Mouse (Mus musculus) stomach, embryonic 15.5 days (tissue): ENCODE measurements around the gene Slc25a23. TPM values are rescaled to one million over a fixed set of nuclear protein-coding genes. Genes with fewer than 3 reads are reported as not detected.

Source experiments
- ATAC-seq: fragments of 200-750 bp; cut with Nextera tagmentation; 2 replicates; pipeline ENCODE4 v1.8.0; 2017; ENCODE audit warnings: low read depth, moderate number of reproducible peaks, moderate TSS enrichment; ENCODE audit not compliant: insufficient read depth, low FRiP score
- H3K27ac ChIP-seq: fragments of 300-500 bp; sonication (generic); 2 replicates; pipeline ENCODE4 v1.5.1; 2015; ENCODE audit warnings: mild to moderate bottlenecking, inconsistent platforms
- H3K27me3 ChIP-seq: fragments of 300-500 bp; sonication (generic); replicated peaks from 2 replicates; pipeline ENCODE4 v1.6.1; 2015; ENCODE audit warnings: inconsistent platforms
- H3K36me3 ChIP-seq: fragments of 300-500 bp; sonication (generic); 2 replicates; pipeline ENCODE4 v1.6.1; 2015; ENCODE audit warnings: inconsistent platforms
- H3K4me1 ChIP-seq: fragments of 300-500 bp; sonication (generic); 2 replicates; pipeline ENCODE4 v1.6.1; 2015; ENCODE audit warnings: inconsistent platforms
- H3K4me2 ChIP-seq: fragments of 300-500 bp; sonication (generic); 2 replicates; pipeline ENCODE4 v1.6.1; 2015; ENCODE audit warnings: mild to moderate bottlenecking, inconsistent platforms
- H3K4me3 ChIP-seq: fragments of 300-500 bp; sonication (generic); replicated peaks from 2 replicates; pipeline ENCODE4 v1.5.1; 2015; ENCODE audit warnings: inconsistent platforms
- H3K9ac ChIP-seq: fragments of 300-500 bp; sonication (generic); 2 replicates; pipeline ENCODE4 v1.6.1; 2015; ENCODE audit warnings: inconsistent platforms
- H3K9me3 ChIP-seq: fragments of 300-500 bp; sonication (generic); 2 replicates; pipeline ENCODE4 v1.6.1; 2016; ENCODE audit warnings: inconsistent platforms
- WGBS: fragments of 180-500 bp; shearing (Covaris S2); methylation state at CpG from one replicate; pipeline ENCODE4 v1.1.7; 2015; 5-methylcytosine and 5-hydroxymethylcytosine counted together
- polyA plus RNA-seq: library from polyadenylated mRNA; unstranded; fragments of >200 nt; fragmentation: Nextera tagmentation; extraction: Ambion mirVana; gene quantifications from 2 replicates; pipeline ENCODE4 v1.2.1, GENCODE M21; 2015

Slc25a23 gene
- polyA plus RNA-seq, 1 experiment from 2014 or later: 8.7 TPM

DNA sequence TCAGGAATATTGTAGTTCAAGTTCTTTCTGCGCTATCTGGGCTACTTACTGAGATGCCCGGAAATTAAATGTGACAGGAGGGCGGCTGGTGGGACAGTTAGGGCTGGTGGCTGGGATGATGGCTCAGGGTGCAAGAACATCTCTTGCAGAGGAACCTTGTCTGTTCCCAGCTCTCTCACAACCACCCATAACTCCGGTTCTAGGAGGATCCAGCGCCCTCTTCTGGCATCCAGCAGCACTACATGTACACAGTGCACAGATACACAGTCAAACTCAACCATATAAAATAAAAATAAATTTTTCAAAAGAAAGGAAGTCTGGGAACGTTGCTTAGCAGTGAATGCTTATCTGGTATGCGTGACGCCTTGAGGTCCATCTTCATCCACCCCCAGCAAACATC lies 20.7 kb downstream of the Slc25a23 start:
- no peak overlapping the region for H3K9ac ChIP-seq
- WGBS: 39% methylated on average over 8 of the region's 8 CpGs
- H3K9me3 ChIP-seq: no peaks in the 10 kb centered on the region
- H3K27me3 ChIP-seq: no peaks in the 10 kb centered on the region
- H3K4me1 ChIP-seq: no peaks in the 10 kb centered on the region
- no peak for ATAC-seq
- no peak overlapping the region for H3K27ac ChIP-seq
- H3K4me3 ChIP-seq: no peak overlapping the region
- no peak overlapping the region for H3K4me2 ChIP-seq
- H3K36me3 ChIP-seq: no peaks in the 10 kb centered on the region

- no peak overlapping the region for H3K9ac ChIP-seq
- peak overlapping the region; percentile 91; the same call in 1 of the 2 replicates for H3K27ac ChIP-seq
- H3K27me3 ChIP-seq: no peaks in the 10 kb centered on the region
- no peak overlapping the region for H3K4me3 ChIP-seq
- no peak for ATAC-seq
- 85% methylated on average over 4 of the region's 4 CpGs for WGBS
- peaks cover 10% of the 10 kb centered on the region; the same call in 1 of the 2 replicates for H3K36me3 ChIP-seq
- peaks cover 17% of the 10 kb centered on the region for H3K4me1 ChIP-seq
- peak overlapping the region; percentile 67 for H3K4me2 ChIP-seq
- no peaks in the 10 kb centered on the region for H3K9me3 ChIP-seq
These were observed 26.8 kb downstream of the Slc25a23 start for GRCm38 (mm10) chr17:57032854-57033253.

DNA sequence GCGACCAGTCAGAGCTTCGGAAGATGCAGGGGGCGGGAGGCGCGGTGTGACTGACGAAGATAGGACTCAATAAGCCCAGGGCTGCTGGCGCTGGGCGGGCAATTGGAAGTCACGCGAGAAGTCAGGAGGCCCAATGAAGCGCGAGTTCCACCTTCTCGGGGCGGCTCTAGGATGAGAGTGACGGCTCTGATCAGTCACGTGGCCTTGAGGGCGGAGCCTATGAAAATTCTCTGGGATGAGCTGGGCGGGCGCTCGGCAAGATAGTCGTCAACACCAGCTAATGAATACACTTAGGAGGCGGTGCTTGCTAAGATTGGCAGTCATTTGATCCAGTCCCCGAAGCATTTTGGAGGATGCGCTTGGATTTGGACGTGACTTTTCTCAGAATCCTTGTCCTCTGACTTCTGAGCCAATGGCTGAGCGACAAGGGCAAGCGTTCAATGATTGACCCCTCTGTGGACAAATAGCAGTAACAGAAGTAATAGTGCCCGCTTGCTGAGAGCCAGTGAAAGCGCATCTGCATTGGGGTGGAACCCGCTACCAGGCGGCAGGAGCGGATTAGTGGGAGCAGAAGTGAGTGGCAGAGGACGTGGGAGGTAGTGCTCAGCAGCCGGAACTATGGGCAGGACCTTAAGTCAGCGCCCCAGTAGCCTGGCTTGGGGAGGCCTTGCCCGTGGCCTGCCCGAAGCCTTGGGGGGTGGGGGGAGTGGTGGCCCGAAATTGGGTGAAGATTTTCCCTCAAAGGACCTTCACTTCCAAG lies 27.8 kb downstream of the Slc25a23 start:
- no peaks in the 10 kb centered on the region for H3K9me3 ChIP-seq
- no peak overlapping the region for H3K9ac ChIP-seq
- H3K27me3 ChIP-seq: no peaks in the 10 kb centered on the region
- H3K4me2 ChIP-seq: peak overlapping the region; percentile 67
- peak overlapping the region; percentile 91 for H3K27ac ChIP-seq
- H3K4me1 ChIP-seq: peaks cover 17% of the 10 kb centered on the region
- H3K36me3 ChIP-seq: peaks cover 18% of the 10 kb centered on the region; the same call in 1 of the 2 replicates
- peak; percentile 96 for ATAC-seq
- under 1% methylated on average over 38 of the region's 38 CpGs for WGBS
- peak overlapping the region; percentile 97 for H3K4me3 ChIP-seq

DNA sequence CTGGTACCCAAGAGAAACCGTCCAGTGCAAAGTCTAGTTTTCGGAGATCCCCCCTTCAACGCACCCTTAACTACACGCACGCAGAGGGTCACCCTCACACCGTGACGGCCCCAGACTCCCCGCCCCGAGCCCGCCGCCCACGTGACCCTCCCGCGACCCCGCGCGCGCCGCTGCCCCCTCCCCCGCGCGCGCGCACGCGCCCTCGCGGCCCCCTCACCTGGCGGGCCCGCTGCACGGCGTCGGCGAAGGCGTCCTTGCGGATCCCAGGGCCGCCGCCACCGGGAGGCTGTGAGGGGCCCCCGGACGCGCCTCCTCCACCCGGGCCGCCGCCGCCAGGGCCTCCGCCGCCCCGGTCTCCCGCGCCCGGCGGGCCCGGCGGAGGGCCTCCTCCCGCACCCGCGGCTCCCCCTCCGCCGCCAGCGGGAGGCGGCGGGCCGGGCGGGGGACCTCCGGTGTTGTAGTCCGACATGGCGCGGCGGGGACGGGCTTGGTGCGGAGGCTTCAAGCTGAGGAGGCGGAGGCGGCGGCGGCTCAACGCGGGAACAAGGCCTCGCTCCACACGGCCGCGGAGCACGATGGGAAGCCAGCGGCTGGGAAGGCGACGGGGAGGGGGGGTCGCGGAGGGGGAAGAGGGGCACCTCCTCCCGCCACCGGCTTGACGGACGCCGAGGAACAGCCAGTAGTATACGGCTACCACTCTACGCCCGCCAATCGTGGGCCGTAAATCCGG lies 28.6 kb downstream of the Slc25a23 start, which contains the start of gene Khsrp:
TSS of gene Khsrp (minus strand) at position 592 of the 730 bp plus-strand sequence.
- H3K36me3 ChIP-seq: peaks cover 25% of the 10 kb centered on the region; the same call in 1 of the 2 replicates
- H3K4me2 ChIP-seq: peak within 1 kb of the TSS; percentile 76
- peak within 1 kb of the TSS; percentile 91 for H3K27ac ChIP-seq
- H3K9ac ChIP-seq: peak within 1 kb of the TSS; percentile 100
- no peaks in the 10 kb centered on the region for H3K9me3 ChIP-seq
- no peak for ATAC-seq
- H3K4me1 ChIP-seq: peaks cover 17% of the 10 kb centered on the region
- WGBS: under 1% methylated on average over 61 of the region's 99 CpGs
- H3K27me3 ChIP-seq: no peaks in the 10 kb centered on the region
- H3K4me3 ChIP-seq: peak within 1 kb of the TSS; percentile 97

GRCm38 (mm10) chr17:57029691-57030090 lies 30.0 kb downstream of the Slc25a23 start:
- H3K27me3 ChIP-seq: no peaks in the 10 kb centered on the region
- no peak for ATAC-seq
- 26% methylated on average over 8 of the region's 8 CpGs for WGBS
- H3K27ac ChIP-seq: no peak overlapping the region
- H3K9ac ChIP-seq: 0 out of 2 replicates have a peak overlapping the region, but pooled peaks have one; percentile 100
- H3K9me3 ChIP-seq: no peaks in the 10 kb centered on the region
- peaks cover 39% of the 10 kb centered on the region for H3K36me3 ChIP-seq
- peak overlapping the region; percentile 97 for H3K4me3 ChIP-seq
- peak overlapping the region; percentile 76 for H3K4me2 ChIP-seq
- peaks cover 17% of the 10 kb centered on the region for H3K4me1 ChIP-seq

DNA sequence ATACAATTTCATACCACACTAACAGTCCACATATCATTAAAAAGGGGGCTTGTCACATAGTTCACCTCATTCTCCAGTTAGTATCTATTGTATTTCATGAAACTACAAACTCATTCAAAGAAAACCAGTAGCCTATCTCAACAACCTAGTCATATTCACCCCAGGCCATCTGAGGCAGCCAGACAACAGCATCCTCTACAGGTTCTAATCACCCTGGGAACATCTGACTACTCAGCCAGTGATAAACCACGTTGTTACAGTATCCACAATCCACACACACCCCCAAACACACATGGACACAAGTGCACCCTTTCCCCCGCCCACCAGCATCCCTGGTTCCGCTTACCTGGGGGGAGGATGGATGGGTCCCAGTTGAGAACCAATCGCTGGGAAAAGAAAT lies 32.2 kb downstream of the Slc25a23 start:
- peaks cover 17% of the 10 kb centered on the region for H3K4me1 ChIP-seq
- no peaks in the 10 kb centered on the region for H3K27me3 ChIP-seq
- no peak overlapping the region for H3K4me2 ChIP-seq
- peaks cover 61% of the 10 kb centered on the region for H3K36me3 ChIP-seq
- H3K9ac ChIP-seq: no peak overlapping the region
- H3K27ac ChIP-seq: no peak overlapping the region
- ATAC-seq: no peak
- no peaks in the 10 kb centered on the region for H3K9me3 ChIP-seq
- H3K4me3 ChIP-seq: no peak overlapping the region
- WGBS: 89% methylated on average over 4 of the region's 4 CpGs

DNA sequence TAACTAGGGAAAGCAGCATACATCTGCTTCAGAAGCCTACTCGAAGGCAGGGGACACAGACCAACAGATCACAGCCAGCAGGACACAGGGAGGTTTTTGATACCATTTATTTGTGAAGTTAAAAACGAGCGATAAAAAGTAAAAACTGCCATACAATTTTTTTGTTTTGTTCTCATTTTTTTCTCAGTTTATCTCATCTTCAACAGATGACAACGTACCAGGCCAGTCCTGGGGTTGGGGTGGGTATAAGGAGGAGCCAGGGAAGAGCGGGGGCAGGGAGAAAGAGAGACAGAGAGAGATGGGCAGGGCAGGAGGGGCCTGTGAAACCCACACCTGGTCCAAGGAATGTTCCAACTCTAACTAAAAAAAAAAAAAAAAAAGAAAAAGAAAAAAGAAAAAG lies 38.7 kb downstream of the Slc25a23 start:
- no peak for ATAC-seq
- no peak overlapping the region for H3K27ac ChIP-seq
- no peak overlapping the region for H3K4me2 ChIP-seq
- no peak overlapping the region for H3K4me3 ChIP-seq
- 84% methylated on average over 5 of the region's 5 CpGs for WGBS
- H3K36me3 ChIP-seq: peaks cover 56% of the 10 kb centered on the region
- H3K27me3 ChIP-seq: no peaks in the 10 kb centered on the region
- no peak overlapping the region for H3K9ac ChIP-seq
- no peaks in the 10 kb centered on the region for H3K9me3 ChIP-seq
- no peaks in the 10 kb centered on the region for H3K4me1 ChIP-seq

DNA sequence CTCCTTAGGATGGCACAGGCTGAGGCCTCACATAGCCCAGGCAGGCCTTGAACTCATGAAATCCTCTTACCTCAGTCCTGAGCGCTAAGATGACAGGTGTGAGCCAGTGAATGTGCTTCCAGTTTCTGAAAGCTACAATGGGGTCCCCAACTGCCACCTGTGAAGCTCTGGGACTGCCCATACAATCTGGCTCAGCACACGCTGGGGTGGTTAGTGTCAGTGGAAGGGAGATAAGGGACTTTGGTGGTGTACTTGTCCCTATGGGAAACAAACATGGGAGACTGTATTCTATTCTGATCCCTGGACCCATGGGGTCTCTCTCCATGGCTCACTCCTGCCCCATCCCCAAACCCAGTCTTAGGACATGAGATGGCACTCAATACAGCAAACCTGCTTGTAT lies 40.0 kb downstream of the Slc25a23 start:
- H3K27me3 ChIP-seq: no peaks in the 10 kb centered on the region
- peaks cover 44% of the 10 kb centered on the region for H3K36me3 ChIP-seq
- no peak overlapping the region for H3K27ac ChIP-seq
- ATAC-seq: peak; percentile 38; the same call in 1 of the 2 replicates
- 83% methylated on average over 2 of the region's 2 CpGs for WGBS
- no peak overlapping the region for H3K4me3 ChIP-seq
- H3K4me1 ChIP-seq: no peaks in the 10 kb centered on the region
- H3K9me3 ChIP-seq: no peaks in the 10 kb centered on the region
- no peak overlapping the region for H3K4me2 ChIP-seq
- H3K9ac ChIP-seq: no peak overlapping the region

GRCm38 (mm10) chr17:57012245-57012795 lies 47.3 kb downstream of the Slc25a23 start:
- Histone ChIP-seq H3K4me3 (peak overlapping the region; percentile 70), H3K4me2 (peak overlapping the region; percentile 84), H3K9me3 (no peaks in the 10 kb centered on the region), H3K27me3 (no peaks in the 10 kb centered on the region), H3K9ac (0 out of 2 replicates have a peak overlapping the region, but pooled peaks have one; percentile 50), H3K4me1 (peaks cover 6% of the 10 kb centered on the region; the same call in 1 of the 2 replicates), H3K36me3 (peaks cover 13% of the 10 kb centered on the region; the same call in 1 of the 2 replicates), H3K27ac (peak overlapping the region; percentile 94)
- no peak for ATAC-seq
- WGBS: 65% methylated on average over 13 of the region's 13 CpGs

- Histone ChIP-seq H3K27me3 (no peaks in the 10 kb centered on the region), H3K4me1 (peaks cover 6% of the 10 kb centered on the region; the same call in 1 of the 2 replicates), H3K4me2 (peak within 1 kb of the TSS; percentile 84), H3K36me3 (peaks cover 18% of the 10 kb centered on the region), H3K9ac (peak within 1 kb of the TSS; percentile 70), H3K27ac (peak within 1 kb of the TSS; percentile 94), H3K9me3 (no peaks in the 10 kb centered on the region), H3K4me3 (peak within 1 kb of the TSS; percentile 70)
- peak; percentile 89 for ATAC-seq
- under 1% methylated on average over 51 of the region's 51 CpGs for WGBS
These were observed 48.2 kb downstream of the Slc25a23 start, which contains the start of the genes Gtf2f1 and Gm17949 for GRCm38 (mm10) chr17:57011236-57012141. Gene Gtf2f1 (minus strand): TSS chr17:57011288. Gene Gm17949 (plus strand): TSS chr17:57011469.

DNA sequence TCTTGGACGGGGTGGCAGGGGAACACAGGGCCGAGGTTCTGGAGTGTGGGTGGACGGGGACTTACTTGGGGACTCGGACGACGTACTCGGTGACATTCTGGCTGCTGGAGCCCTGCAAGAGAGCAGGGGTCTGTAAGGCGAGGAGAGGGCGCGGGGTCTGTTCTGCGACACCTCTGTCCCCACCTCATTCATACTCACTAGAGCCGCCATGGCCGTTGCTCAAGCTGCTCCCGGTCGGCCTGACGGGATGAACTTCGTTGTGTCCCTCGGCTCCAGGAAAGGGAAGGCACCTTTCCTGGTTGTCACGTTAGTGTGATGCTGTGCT lies 48.8 kb downstream of the Slc25a23 start:
- ATAC-seq: peak; percentile 15; the same call in 1 of the 2 replicates
- peaks cover 24% of the 10 kb centered on the region for H3K36me3 ChIP-seq
- peaks cover 6% of the 10 kb centered on the region; the same call in 1 of the 2 replicates for H3K4me1 ChIP-seq
- H3K9ac ChIP-seq: peak overlapping the region; percentile 70
- H3K27me3 ChIP-seq: no peaks in the 10 kb centered on the region
- H3K4me3 ChIP-seq: peak overlapping the region; percentile 70
- peak overlapping the region; percentile 64 for H3K27ac ChIP-seq
- WGBS: under 1% methylated on average over 19 of the region's 19 CpGs
- H3K9me3 ChIP-seq: no peaks in the 10 kb centered on the region
- H3K4me2 ChIP-seq: peak overlapping the region; percentile 78
